Mouse (Mus musculus): ENCODE results near the gene Tmeff1. TPM values are rescaled to one million over a fixed set of nuclear protein-coding genes. Genes with fewer than 3 reads are reported as not detected.
"Not testable (repeated sequence)": the region's sequence is repeated elsewhere in the genome, so short reads cannot be mapped to it uniquely, and the experiment has no call there.

Tmeff1 gene
- polyA plus RNA-seq, 1 experiment from 2014 or later, result 1.0 TPM

- Histone ChIP-seq H3K36me3 (replicated peaks) (no peaks in the 10 kb centered on the region), H3K4me3 (replicated peaks) (no peak overlapping the region), H3K27ac (replicated peaks) (no peak overlapping the region), H3K27me3 (no peaks in the 10 kb centered on the region), H3K4me1 (replicated peaks) (no peaks in the 10 kb centered on the region), H3K4me2 (no peak overlapping the region), H3K9ac (no peak overlapping the region), H3K9me3 (replicated peaks) (no peaks in the 10 kb centered on the region)
- WGBS (ENCODE audit: insufficient replicate concordance), result 49% methylated on average over 2 of the region's 2 CpGs
- ATAC-seq (ENCODE audit: insufficient read depth), result no peak
Observed at GRCm38 (mm10) chr4:48677812-48678211, 92.8 kb downstream of the Tmeff1 start.

DNA sequence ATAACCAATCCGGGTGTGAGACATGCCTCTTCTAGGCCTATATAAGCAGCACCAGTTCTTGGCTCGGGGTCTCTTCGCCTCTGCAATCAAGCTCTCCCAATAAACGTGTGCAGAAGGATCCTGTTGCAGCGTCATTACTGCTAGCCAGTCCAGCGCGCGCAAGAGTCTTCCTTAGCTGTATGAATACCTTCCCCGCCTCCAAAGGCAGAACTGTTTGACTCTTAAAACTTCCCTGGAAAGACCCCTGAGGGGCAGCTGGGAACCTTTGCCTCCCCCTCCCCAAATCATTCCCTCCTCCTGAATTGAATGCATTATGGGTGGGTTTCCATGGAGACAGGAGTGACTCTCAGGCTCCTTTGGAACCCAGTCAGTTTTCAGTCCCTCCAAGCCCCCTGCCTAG lies 93.8 kb downstream of the Tmeff1 start:
- H3K4me1 ChIP-seq (replicated peaks), result no peaks in the 10 kb centered on the region
- no peaks in the 10 kb centered on the region for H3K9me3 ChIP-seq (replicated peaks)
- H3K27me3 ChIP-seq, result no peaks in the 10 kb centered on the region
- no peak overlapping the region for H3K4me2 ChIP-seq
- no peak overlapping the region for H3K27ac ChIP-seq (replicated peaks)
- no peak overlapping the region for H3K9ac ChIP-seq
- H3K4me3 ChIP-seq (replicated peaks), result no peak overlapping the region
- no peak for ATAC-seq (ENCODE audit: insufficient read depth)
- H3K36me3 ChIP-seq (replicated peaks), result no peaks in the 10 kb centered on the region
- WGBS (ENCODE audit: insufficient replicate concordance), result 82% methylated on average over 9 of the region's 9 CpGs

GRCm38 (mm10) chr4:48679728-48680127 lies 94.8 kb downstream of the Tmeff1 start:
- H3K9me3 ChIP-seq (replicated peaks); H3K4me2 ChIP-seq; H3K36me3 ChIP-seq (replicated peaks); H3K4me3 ChIP-seq (replicated peaks); H3K9ac ChIP-seq; H3K4me1 ChIP-seq (replicated peaks); H3K27me3 ChIP-seq; H3K27ac ChIP-seq (replicated peaks); ATAC-seq (ENCODE audit: insufficient read depth): not testable (repeated sequence)
- WGBS (ENCODE audit: insufficient replicate concordance), result 64% methylated on average over 4 of the region's 6 CpGs

- Histone ChIP-seq H3K27ac (replicated peaks) (no peak overlapping the region), H3K9ac (no peak overlapping the region), H3K27me3 (no peaks in the 10 kb centered on the region), H3K4me3 (replicated peaks) (no peak overlapping the region), H3K4me1 (replicated peaks) (no peaks in the 10 kb centered on the region), H3K36me3 (replicated peaks) (no peaks in the 10 kb centered on the region), H3K9me3 (replicated peaks) (no peaks in the 10 kb centered on the region), H3K4me2 (peak overlapping the region; percentile 5)
- no peak for ATAC-seq (ENCODE audit: insufficient read depth)
- WGBS (ENCODE audit: insufficient replicate concordance), result 56% methylated on average over 7 of the region's 7 CpGs
Observed at GRCm38 (mm10) chr4:48680214-48680613, 95.2 kb downstream of the Tmeff1 start.

- Histone ChIP-seq H3K4me1 (replicated peaks) (no peaks in the 10 kb centered on the region), H3K36me3 (replicated peaks) (no peaks in the 10 kb centered on the region), H3K27ac (replicated peaks) (no peak overlapping the region), H3K4me3 (replicated peaks) (no peak overlapping the region), H3K9ac (no peak overlapping the region), H3K4me2 (peak overlapping the region; percentile 5; the same call in 1 of the 2 replicates), H3K27me3 (no peaks in the 10 kb centered on the region), H3K9me3 (replicated peaks) (no peaks in the 10 kb centered on the region)
- WGBS (ENCODE audit: insufficient replicate concordance), result 33% methylated on average over 10 of the region's 11 CpGs
- ATAC-seq (ENCODE audit: insufficient read depth), result no peak
Observed at GRCm38 (mm10) chr4:48680648-48681343, 95.8 kb downstream of the Tmeff1 start.

GRCm38 (mm10) chr4:48683126-48683525 lies 98.2 kb downstream of the Tmeff1 start:
- H3K27ac ChIP-seq (replicated peaks), result no peak overlapping the region
- ATAC-seq (ENCODE audit: insufficient read depth), result no peak
- no peak overlapping the region for H3K9ac ChIP-seq
- no peak overlapping the region for H3K4me3 ChIP-seq (replicated peaks)
- H3K4me1 ChIP-seq (replicated peaks), result no peaks in the 10 kb centered on the region
- no peaks in the 10 kb centered on the region for H3K27me3 ChIP-seq
- H3K4me2 ChIP-seq, result no peak overlapping the region
- 72% methylated on average over 8 of the region's 8 CpGs for WGBS (ENCODE audit: insufficient replicate concordance)
- H3K9me3 ChIP-seq (replicated peaks), result no peaks in the 10 kb centered on the region
- H3K36me3 ChIP-seq (replicated peaks), result no peaks in the 10 kb centered on the region

DNA sequence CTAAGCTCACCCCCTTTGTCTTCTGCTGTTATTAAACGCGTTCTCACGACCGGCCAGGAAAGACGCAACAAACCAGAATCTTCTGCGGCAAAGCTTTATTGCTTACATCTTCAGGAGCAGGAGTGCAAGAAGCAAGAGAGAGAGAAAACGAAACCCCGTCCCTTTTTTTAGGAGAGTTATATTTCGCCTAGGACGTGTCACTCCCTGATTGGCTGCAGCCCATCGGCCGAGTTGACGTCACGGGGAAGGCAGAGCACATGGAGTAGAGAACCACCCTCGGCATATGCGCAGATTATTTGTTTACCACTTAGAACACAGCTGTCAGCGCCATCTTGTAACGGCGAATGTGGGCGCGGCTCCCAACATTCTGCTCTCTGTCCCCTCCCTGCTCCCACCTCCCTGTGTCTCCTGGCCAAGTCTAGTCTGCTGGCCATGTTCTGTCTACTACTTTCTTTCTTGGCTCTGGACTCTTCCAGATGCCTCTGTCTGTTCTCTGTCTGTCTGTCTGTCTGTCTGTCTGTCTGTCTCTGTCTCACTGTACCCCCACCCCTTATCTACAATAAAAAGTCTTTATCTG lies 98.7 kb downstream of the Tmeff1 start:
- not testable (repeated sequence) for H3K27ac ChIP-seq (replicated peaks); H3K36me3 ChIP-seq (replicated peaks); H3K4me2 ChIP-seq; H3K9me3 ChIP-seq (replicated peaks); H3K4me1 ChIP-seq (replicated peaks); ATAC-seq (ENCODE audit: insufficient read depth); H3K9ac ChIP-seq; H3K27me3 ChIP-seq; H3K4me3 ChIP-seq (replicated peaks)
- WGBS (ENCODE audit: insufficient replicate concordance), result 84% methylated on average over 19 of the region's 21 CpGs

DNA sequence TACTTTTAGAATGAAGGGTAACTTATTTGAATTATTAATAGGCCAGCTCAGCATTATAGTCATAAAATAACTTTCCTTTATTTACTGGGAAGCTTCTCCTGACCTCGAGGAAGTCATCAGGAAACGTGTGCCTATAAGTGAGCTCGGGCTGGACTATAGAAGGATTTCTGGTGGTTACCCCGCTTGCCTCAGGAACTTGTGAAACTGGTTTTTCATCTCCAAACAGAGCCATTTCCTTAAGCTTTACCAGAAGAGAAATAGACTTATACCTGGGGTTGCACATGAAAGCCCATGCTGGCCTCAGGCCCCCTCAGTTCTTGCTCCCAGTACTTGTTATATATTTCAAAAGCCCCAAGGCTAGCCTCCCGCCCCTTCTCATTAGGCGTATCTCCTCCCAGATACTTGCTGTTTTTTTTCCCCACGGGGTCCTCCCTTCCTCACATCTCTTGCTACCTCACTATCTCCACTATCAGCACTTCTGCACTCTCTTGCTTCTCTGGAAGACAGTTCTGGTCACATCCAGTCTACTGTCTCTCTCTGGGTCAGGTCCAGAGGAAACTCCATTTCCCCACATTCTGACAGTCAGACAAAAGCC lies 99.7 kb downstream of the Tmeff1 start:
- no peak overlapping the region for H3K4me3 ChIP-seq (replicated peaks)
- H3K4me1 ChIP-seq (replicated peaks), result no peaks in the 10 kb centered on the region
- no peaks in the 10 kb centered on the region for H3K27me3 ChIP-seq
- no peak overlapping the region for H3K9ac ChIP-seq
- ATAC-seq (ENCODE audit: insufficient read depth), result no peak
- no peaks in the 10 kb centered on the region for H3K9me3 ChIP-seq (replicated peaks)
- H3K36me3 ChIP-seq (replicated peaks), result no peaks in the 10 kb centered on the region
- 35% methylated on average over 7 of the region's 7 CpGs for WGBS (ENCODE audit: insufficient replicate concordance)
- H3K4me2 ChIP-seq, result no peak overlapping the region
- H3K27ac ChIP-seq (replicated peaks), result no peak overlapping the region

DNA sequence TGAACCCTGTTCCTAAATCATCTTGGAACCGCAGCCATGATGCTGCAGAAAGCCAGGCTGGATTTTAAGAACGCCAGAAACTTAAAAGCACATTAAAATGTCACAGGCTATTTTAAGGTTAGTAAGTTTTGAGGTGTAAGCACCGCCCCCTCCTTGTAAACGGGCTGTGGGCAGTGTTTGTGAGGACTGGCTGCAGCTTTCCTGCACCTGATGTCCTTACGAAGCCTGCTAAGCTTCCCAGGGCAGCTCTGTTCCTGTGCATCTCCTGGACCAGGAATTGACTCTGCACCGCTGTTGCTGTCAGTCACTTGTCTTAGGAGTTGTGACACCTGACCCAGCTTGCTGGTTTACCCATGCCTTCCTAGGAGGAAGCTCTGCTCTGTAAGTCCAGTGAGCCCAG lies 103.2 kb downstream of the Tmeff1 start:
- Histone ChIP-seq H3K9ac (no peak overlapping the region), H3K9me3 (replicated peaks) (no peaks in the 10 kb centered on the region), H3K27ac (replicated peaks) (no peak overlapping the region), H3K27me3 (no peaks in the 10 kb centered on the region), H3K4me3 (replicated peaks) (no peak overlapping the region), H3K4me1 (replicated peaks) (no peaks in the 10 kb centered on the region), H3K36me3 (replicated peaks) (no peaks in the 10 kb centered on the region), H3K4me2 (no peak overlapping the region)
- no peak for ATAC-seq (ENCODE audit: insufficient read depth)
- WGBS (ENCODE audit: insufficient replicate concordance), result 69% methylated on average over 6 of the region's 6 CpGs

DNA sequence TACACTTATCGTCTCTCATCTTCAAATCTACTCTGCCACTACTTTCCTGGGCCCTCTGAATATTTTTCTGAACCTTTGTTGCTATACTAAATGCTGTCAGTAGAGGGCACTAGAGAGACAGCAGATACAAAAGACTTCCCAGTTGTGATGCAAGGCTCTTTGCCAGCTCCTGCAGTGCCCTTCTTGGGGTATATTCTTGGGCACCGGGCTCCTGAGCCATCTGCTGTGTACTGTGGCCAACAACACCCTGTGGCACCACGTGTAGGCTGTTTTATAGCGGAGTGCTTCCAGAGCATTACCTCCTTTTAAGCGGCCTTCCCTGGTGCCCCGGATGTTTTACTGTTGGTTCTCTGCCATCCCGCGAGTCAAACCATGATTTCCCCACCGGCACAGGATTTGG lies 105.7 kb downstream of the Tmeff1 start:
- H3K4me3 ChIP-seq (replicated peaks), result no peak overlapping the region
- ATAC-seq (ENCODE audit: insufficient read depth), result no peak
- H3K27me3 ChIP-seq, result no peaks in the 10 kb centered on the region
- H3K36me3 ChIP-seq (replicated peaks), result no peaks in the 10 kb centered on the region
- WGBS (ENCODE audit: insufficient replicate concordance), result 75% methylated on average over 9 of the region's 9 CpGs
- H3K9me3 ChIP-seq (replicated peaks), result no peaks in the 10 kb centered on the region
- no peaks in the 10 kb centered on the region for H3K4me1 ChIP-seq (replicated peaks)
- H3K27ac ChIP-seq (replicated peaks), result no peak overlapping the region
- H3K4me2 ChIP-seq, result no peak overlapping the region
- no peak overlapping the region for H3K9ac ChIP-seq

GRCm38 (mm10) chr4:48691793-48692437 lies 106.9 kb downstream of the Tmeff1 start:
- ATAC-seq (ENCODE audit: insufficient read depth), result no peak
- Histone ChIP-seq H3K4me2 (no peak overlapping the region), H3K9me3 (replicated peaks) (no peaks in the 10 kb centered on the region), H3K4me1 (replicated peaks) (no peaks in the 10 kb centered on the region), H3K9ac (no peak overlapping the region), H3K27ac (replicated peaks) (no peak overlapping the region), H3K4me3 (replicated peaks) (no peak overlapping the region), H3K27me3 (no peaks in the 10 kb centered on the region), H3K36me3 (replicated peaks) (no peaks in the 10 kb centered on the region)
- WGBS (ENCODE audit: insufficient replicate concordance), result 34% methylated on average over 7 of the region's 7 CpGs
